Mouse (Mus musculus): Measurements from ENCODE around the gene Rapgef2.

DNA sequence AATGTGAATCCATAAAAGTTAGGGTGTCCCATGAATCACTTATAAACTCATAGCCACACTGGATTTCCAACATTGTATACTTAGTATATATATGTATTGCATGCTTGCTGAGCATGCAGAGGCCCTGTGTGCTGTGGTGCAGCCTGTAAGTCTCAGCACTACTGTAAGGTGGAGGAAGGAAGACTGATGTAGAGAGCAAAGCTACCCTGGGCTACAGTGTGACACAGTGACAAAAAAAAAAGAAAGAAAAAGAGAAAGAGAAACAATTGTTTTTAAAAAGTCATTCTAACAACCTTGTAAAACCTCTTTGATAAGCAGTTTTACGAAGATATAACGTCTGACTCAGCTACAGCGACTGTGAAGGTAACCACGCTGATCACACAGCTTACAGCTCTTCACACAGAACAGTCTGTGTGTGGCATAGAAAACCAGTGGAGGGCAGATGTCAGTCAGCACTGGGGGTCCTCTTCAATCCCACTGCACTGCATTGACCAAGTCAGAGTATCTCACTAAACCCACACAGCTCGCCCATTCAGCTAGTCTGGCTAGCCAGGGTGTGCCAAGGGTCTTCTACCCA is 37.6 kb downstream of the Rapgef2 start:
- TF ChIP-seq CTCF (IDR thresholded peaks at IDR 0.05; ENCODE audit: insufficient read depth, low read length) (no peak), POLR2A (IDR thresholded peaks at IDR 0.05; ENCODE audit: borderline replicate concordance, extremely low read depth, low read depth, low read length) (no peak)

Measured in lung, adult 2 months (tissue).